Mouse (Mus musculus): ENCODE measurements around the gene Zfp697.
"Not testable (repeated sequence)": the region's sequence is repeated elsewhere in the genome, so short reads cannot be mapped to it uniquely, and the experiment has no call there.

Gene Zfp697

DNA sequence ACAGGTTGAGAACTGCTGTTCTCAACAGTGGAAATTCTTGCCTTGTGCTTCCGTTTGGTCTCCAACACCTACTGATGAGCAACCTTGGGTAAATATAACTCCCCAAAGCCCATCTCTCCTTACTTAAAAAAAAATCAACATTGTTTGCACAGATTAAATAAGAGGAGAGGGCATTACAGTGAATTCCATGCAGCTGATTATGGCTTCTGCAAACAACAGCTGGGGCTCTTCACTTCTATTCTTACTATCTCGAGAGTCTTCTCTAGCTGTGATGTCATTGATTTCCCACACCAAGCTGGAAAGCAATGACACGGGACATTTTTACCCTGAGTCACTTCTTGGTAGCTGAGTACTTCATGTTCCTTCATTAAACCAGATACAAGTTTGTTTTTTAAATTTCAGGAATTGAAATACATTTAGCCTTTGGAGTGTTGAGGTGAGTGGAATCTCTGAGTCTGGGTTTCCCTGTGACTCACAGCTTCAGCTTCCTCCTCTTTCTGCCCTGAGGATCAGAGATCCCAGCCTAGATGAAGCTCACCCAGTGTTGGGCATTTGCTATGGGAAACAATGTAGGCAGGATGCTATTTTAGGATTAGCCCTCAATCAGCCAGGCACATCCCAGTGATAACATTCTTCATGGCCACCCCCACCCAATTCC lies 8.1 kb upstream of the Zfp697 start:
- no peak for DNase-seq

DNA sequence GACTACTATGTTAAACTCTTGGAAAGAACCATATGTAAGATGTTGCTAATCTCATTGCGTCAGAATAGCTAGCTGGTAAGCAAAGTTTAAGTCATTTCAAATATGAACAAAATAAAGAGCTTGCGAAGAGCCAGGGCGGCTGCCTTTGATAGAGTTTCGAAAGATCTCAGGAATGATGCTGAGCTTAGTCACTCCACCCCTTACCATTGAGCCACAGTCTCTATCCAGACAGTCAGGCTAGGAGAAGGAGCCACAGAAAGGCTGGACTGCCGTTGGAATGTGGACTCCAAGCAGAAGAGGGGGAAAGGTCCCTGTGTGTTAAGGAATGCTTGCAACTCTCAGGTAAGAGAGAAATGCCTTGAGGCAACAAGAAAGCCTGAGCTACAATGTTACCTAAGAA lies 7.3 kb upstream of the Zfp697 start:
- no peak for DNase-seq

DNA sequence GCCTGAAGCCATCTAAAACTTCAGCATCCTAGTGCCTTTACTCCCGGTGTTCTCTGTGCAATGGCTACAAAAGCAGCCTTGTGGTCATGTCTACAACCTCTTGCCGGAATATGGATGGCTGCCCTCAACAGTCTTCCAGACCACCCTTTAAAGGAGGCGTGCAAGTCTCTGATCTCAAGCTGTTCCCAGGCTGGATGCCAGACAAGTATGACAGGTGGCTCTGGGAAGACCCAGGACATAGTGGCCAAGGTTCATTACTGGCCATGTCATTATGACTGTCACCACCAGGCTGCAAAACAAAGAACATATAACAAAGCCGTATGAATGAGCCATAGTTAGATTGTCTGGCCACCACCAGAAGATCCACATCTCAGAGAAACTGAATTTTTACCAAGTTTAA lies 4.0 kb upstream of the Zfp697 start:
- DNase-seq = no peak

DNA sequence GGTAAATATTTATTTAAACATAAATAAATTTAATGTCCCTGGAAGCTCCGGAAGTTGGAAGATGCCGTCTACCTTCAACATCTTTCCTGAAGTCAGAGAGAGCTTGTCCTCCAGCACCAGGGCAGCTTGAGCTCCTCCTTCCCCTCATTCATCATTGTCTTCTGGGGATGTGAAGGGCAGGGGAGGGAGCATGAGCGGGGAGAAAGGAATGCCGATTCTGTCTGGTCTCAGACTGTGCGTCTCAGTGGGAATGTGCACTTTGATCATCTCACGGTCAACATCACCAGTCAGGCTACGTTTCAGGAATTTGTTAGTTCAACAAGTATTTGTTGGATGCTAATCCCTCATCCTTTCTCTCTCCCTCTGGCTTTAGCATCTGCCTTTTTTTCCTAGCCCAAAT lies 3.0 kb upstream of the Zfp697 start:
- DNase-seq = no peak

DNA sequence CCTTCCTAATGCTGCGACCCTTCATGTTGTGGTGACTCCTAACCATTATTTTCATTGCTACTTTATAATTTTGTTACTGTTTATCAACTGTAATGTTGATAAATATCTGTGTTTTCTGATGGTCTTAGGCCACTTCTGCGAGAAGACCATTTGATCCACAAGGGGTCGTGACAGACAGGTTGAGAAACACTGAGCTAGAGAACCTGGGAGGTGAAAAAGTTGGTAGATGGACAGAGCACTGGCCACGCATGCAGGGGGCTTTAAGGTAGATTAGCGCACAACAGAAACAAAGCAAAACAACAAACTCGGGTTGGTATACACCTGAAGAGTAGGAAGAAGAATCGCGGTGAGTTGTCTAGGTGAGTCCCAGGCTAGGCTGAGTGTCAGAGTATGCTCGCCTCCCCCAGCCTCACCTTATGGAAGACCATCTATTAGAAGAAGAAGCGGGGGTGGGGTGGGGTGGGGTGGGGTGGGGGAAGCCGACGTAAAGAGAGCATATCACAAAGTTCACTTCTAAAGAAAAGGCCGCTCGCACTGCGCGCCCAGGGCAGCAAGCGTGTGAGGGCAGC lies 500 bp upstream of the Zfp697 start:
- DNase-seq = no peak

DNA sequence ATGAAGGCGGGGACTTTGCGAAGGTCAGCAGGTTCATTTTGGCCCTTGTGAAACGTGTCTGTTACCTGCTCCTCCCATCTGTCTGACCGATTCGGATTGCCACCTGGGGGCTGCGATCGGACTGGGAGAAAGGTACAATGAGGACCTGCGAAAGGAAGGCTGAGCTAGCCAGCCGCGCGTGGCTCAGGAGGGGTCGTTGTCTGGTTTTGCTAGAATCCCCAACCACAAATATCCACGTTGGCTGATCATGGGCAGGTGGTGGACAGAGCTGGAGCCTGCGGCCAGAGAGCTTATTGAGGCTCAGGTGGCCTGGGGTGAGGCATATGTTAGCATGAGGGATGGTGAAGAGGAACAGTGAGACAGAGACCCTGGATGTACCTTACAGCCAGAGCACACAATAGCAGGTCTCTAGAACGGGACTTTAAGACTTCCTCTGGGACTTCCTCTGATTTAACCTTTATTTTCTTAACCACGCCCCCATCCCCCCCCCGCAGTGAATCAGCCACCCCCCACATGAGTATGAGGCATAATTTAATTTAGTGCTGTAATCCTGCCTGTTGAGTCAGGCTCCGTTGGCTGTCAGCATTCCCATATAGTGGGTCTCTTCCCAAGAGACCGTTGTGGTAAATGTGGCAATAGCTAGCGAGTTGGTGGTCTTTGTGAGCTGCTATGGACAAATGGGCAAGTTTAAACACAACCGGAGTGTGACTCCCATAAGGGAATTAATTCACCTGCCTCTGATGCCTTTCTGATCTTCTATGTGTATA lies 946 bp downstream of the Zfp697 start:
- no peak for DNase-seq

DNA sequence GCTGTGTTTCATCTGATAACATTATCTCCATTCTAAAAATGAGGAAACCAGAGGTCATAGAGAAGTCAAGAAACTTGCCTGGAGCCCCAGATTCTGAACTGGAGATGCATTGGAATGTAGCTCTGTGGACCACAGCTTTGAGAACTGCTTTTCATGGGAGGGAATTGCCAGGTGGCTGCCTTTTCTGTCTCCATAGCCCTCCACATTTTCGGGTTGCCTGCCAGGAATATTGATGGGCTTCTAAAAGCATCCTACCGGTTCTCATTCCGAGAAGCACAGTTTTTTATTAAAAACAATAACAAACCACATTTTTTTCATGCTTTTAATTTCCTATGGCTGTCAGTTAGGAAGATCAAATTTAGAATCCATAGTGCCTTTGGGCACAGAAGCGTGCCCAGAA lies 4.8 kb downstream of the Zfp697 start:
- DNase-seq = no peak

DNA sequence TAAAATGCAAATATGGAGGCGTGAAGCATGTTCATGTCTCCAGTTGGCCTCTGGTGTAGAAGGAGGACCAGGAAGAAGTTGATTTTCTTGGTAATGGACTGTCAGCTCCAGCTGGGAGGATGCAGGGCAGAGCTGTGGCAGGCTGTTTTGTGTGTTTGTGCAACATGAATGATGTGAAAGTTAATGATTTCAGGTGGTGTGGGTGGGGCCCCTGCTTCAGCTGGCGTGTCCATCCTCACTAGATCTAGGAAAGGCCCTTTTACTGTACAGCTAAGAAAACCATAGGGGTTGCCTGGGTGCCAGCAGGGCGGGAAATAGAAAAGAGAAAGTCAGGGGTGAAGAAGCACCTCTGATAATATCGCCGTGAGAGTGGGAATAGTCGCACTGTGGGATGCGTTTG lies 5.5 kb downstream of the Zfp697 start:
- no peak for DNase-seq

DNA sequence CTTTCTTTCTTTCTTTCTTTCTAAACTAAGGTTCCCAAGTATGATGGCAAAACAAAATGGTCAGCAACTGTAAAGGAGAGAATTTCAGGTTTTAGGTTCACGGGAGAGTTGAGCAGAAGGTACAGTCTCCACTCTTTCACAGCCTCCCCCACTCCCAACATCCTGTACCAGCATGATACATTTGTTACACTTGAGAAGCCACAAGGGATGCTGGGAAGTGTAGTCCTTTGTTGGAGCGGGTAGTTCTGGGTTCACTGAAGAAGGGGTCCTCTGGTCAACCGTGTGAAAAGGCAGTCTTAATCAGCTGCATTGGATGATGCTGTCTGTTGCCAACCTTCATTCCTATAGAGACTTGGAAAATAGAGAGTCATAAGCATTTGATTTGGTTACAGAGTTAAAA lies 7.0 kb downstream of the Zfp697 start:
- no peak for DNase-seq

DNA sequence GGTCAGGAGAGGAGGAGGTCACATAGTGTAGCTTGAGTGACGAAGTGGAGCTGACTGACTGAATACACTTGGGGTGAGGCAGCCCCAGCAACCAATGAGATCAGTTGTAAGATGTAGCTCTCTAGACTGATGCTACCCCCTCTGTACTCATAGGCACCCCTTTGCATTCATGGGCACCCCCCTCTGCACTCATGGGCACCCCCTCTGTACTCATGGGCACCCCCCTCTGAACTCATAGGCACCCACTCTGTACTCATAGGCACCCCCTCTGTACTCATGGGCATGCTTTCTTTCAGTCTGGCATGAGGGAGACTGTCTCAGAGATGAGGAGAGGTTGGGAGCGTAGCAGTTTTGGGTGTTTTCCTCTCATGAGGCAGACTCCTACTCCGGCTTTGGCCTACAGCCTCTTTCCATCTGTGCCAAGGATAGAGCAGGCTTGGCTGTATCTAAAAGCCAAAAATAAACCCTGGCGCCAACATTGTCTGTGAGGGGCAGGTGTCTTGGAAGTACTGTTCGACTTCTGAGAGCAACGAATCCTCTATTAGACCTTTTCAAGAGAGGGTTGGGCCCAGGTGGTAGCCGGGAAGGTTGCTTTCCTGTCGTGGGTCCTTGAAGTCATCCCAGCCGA lies 22.1 kb downstream of the Zfp697 start:
- not testable (repeated sequence) for DNase-seq

DNA sequence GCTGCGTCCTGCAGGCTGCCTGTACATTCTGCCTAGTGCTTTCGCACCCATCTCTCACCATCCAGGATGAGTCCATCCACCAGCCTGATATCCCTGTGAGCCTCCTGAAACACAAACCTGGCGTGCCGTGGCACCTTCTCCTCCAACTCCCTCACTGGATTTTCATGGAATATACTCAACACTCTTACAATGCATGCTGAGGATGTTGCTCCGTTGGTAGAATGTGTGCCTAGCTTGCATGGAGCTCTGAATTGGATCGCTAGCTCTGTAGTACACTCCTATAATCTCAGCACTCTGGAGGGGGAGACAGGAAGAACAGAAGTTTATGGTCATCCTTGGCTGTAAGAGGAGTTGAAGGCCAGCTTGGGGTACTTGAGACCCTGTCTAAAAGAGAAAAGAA lies 23.6 kb downstream of the Zfp697 start:
- DNase-seq = not testable (repeated sequence)

DNA sequence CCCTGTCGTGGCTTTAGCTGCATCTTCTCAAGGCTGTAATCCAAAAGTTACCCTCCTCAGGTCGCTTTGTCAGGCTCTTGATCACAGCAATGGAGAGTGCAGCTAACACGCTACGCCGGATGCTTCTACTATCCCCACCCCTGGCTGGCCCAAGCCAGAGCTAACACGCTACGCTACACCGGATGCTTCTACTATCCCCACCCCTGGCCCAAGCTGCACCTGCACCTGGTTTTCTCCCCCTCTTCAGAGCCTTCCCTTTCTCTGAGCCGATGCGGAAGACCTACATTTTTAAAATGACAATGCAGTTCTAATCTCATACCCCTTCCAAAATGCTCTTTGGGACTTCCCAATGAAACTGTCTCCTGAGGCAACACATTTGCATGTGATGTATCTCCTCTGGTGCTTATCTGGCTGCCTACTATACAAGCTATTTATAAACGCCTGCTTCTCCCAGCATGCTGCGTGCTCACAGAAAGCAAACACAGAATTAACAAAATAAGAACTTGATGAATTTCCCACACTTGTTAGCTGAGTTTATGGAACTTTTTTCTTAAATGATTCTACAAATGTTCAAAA lies 24.4 kb downstream of the Zfp697 start:
- peak; percentile 77 for DNase-seq

DNA sequence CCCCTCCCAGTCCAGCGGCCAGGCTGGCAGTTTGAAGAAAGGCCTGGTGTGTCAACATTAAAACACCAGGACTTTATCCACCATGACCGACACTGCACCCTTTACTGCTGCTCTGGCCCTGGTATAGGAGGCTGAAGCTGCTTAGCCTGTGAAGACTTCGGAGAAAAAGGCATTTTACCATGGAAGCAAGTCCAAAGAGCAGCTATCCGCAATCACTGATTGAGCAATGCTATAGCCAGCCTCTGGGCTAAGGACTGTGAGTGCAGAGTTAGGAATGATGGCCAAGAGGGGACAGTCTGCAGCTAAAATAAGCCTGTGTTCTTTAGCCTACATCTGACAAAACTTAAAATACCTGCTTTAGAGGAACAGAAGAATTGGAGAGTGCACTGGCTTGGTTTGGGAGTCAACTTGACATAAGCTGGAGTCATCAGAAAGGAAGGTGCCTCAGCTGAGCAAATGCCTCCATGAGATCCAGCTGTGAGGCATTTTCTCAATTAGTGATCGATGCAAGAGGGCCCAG lies 25.1 kb downstream of the Zfp697 start:
- DNase-seq = not testable (repeated sequence)

DNA sequence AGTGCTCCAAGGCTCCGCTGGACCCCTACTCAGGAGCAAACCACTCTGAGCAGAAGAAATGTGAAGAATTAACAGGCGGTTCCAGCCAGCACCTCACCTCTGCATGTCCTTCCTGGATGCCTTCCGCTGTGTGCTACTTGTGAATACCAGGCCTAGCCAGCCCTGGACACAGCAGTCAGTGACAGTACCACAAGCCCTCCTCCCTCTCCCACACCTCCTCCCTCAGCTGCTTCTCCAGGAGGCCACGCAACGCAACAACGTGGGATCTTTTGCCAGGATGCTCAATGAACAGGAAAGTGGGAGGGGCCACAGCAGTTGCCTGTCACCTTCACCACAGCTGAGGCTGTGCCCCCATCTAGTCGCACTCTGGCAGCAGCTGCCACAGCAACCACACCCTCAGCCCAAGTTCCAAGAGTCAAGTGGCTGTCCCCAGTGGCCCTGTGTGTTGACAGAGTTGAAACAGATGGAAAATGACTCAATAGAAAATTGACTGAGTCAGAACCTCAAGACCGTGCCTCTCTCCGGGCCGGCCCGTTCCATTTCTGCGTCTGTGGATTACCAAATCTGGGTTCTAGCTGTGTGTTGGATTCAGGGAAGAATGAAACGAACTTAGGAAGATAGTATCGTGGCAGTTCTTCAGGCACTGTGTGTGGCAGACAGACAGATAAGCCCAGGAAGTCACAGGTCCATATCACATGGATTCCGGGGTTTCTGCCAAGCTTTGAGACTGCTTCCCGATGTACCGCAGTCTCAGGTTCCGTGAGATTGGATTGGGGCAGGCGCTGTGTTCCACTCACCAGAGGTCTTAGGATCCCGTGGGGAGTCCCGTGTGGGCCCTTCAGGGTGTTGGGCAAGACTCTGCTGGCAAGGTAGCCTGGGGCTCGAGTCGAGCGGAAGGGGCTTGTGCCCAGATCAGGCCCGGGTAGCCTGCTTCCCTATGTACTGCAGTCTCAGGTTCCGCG lies 28.6 kb downstream of the Zfp697 start:
- not testable (repeated sequence) for DNase-seq

DNA sequence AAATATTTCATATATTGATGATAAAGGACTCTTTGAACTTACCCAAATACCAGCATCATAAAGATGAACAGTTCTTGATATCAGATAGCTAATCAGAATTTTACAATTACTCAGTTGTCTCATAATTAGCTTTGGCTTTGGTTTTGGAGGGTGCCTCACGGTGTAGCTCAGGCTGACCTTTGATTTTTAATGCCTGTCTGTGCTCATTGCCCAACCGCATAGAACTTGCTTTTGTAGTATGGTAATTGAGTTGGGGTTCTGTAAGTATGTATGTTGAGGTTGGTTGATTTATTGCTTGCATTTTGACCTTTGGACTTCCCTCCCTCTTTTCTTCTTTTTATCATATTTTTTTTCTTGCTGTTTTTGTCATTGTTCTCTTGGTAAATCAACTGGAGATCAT lies 31.5 kb downstream of the Zfp697 start:
- DNase-seq = no peak

DNA sequence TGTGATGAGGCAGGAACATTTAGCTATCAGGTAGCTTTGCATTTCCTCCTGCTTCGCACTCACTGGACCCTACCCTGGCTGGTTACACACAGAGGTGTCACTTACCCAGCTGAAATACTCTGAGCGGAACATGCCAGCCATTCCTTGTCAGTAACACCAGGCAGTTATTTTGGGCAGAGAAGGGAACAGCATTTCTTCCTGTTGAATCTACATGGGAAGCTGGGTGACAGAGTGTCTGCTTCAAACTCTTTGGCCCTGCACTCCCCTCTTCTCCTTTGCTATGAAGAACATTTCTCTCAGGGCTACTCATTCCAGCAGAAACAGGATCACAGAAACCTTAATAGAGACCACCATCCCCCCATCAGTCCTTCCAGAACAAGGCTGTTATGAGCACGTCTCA lies 32.0 kb downstream of the Zfp697 start:
- DNase-seq = no peak

DNA sequence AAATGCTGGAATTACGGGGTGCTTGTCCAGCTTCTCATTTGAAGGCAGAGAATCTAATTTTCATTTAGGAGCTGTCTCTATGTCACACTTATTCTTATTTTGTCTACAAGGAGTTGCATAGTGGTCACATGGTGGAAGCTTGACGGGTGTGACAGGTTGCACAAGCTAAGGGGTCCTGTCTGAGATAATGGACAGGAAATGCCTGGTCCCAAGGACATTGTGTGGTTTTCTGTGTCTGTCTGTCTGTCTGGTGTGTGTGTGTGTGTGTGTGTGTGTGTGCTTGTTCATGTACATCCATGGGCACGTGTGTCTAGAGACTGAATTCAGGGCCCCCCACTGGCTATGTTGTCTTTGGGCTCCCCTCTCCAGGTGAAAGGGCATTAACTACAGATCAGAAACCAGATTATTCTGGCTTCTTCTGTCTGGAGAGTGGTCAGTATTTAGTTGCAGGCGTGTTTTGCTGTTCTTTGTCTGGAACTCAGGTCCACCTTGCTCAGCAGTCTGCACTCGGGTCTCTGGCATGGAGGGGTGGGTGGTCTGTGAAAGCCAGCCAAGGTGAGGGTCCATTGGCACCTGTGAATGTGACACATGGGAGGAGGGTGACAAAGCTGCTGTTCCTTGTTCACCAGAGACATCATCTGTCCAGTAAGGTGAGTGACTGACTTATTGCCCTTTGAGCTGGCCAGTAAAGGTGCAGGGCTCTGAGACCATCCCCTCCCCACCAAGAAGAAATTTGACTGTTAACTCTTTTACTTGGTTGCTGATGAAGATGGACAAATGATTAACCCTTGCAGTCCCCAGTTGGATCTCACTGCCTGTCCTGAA lies 34.4 kb downstream of the Zfp697 start:
- no peak for DNase-seq

DNA sequence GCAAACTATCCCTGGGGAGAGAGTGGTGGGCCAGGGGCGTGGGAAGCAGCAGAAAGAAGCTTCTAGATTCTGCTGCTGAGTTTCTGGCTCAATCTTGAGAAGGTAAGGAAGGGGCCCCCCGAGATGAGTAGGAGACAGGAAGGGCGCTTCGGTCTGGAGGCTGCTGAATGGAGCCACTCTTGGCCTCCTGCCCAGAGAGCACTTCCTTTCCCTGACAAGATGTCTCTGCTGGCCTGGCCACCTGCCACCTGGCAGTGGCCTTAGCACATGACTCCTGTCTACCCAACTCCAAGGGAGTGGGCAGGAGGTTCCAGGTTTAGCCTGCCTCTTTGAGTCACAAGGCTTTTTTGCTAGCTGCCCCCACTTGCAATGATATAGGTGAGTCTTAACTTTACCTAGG lies 35.1 kb downstream of the Zfp697 start:
- no peak for DNase-seq

DNA sequence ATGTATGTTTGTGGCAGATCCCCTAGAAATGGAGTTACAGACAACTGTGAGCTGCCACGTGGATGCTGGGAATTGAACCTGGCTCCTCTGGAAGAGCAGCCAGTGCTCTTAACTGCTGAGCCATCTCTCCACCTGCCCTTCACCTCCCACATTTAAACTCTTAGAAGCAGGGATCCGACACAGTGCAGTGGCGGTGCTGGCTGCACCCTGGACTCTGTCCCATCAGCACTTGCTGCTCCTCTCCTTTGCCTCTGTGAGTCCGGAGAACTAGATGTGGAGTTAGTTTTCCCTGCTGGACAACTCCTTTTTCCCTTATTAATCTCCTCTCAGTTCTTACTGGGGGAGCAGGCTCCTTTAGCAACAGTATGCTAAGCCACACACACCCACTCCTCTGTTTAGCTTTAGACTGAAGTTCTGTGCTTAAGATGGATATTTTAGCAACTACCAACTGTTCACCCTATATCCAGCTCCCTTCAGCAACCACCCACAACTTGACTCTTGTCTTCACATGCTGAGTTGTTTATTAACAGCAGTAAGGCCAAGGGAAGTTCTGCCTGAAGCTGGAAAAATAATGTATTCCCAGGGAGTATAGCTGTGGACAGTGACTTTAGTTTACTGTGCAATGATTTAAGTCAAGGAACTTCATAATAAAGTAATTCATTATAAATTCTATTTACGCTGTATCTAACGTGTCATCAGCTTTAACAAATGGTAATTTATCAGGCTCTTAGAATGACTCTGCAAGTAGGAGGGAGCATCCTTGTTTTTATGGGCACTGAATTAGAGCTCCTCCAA lies 36.9 kb downstream of the Zfp697 start:
- no peak for DNase-seq

DNA sequence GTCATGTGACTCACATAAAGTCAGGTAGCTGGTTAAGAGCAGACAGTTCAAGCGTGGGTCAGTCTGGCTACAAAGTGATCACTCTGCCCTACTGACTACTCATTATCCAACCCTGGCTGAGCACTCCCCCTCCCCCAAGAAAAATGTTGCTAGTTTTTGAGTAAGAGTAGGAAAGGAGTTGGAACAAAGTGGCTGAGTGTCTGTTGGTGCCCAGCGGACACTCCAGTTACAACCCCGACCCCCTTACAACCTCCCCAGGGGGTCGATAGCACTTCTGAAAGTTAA lies 37.5 kb downstream of the Zfp697 start:
- no peak for DNase-seq

DNA sequence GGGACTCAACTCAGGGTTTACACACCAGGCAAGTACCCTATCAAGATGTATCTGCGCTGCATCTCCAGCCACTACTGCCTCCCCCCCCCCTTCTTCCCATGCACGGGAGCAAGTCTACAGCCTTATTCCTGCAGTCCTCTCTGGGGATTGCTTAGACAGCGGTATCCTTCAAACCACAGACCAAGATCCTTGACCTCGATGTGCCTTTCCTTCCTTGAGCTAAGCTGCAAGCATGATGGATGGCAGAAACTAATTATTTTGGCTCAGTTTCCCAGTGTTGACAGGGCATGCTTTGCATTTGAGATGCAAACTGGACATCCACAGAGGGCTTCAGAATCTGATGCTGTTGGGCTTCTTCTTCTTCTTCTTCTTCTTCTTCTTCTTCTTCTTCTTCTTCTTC lies 40.7 kb downstream of the Zfp697 start:
- DNase-seq = no peak

Measured in thymus, postnatal 25 days (tissue).